Mouse (Mus musculus) liver, embryonic 16.5 days (tissue): ENCODE results near the gene B3galt4. TPM values are rescaled to one million over a fixed set of nuclear protein-coding genes. Genes with fewer than 3 reads are reported as not detected.
A peak's percentile ranks its signal among the peaks of the same experiment; 100 is the strongest.

Experiments
- ATAC-seq: fragments of 200-750 bp; cut with Nextera tagmentation; 2 replicates; pipeline ENCODE4 v1.8.0; 2017; ENCODE audit warnings: low read depth, mild to moderate bottlenecking, moderate number of reproducible peaks, moderate library complexity
- H3K27ac ChIP-seq: fragments of 300-500 bp; sonication (generic); 2 replicates; pipeline ENCODE4 v1.5.1; 2014; ENCODE audit warnings: mild to moderate bottlenecking, low read length
- H3K27me3 ChIP-seq: fragments of 300-500 bp; sonication (generic); 2 replicates; pipeline ENCODE4 v1.6.1; 2014; ENCODE audit warnings: low read depth, low read length, mixed read lengths; ENCODE audit not compliant: control insufficient read depth, insufficient read depth
- H3K36me3 ChIP-seq: fragments of 300-500 bp; sonication (generic); 2 replicates; pipeline ENCODE4 v1.6.1; 2014; ENCODE audit warnings: mild to moderate bottlenecking; ENCODE audit not compliant: control insufficient read depth, insufficient read depth
- H3K4me1 ChIP-seq: fragments of 300-500 bp; sonication (generic); 2 replicates; pipeline ENCODE4 v1.6.1; 2014; ENCODE audit warnings: low read depth, low read length, mixed read lengths; ENCODE audit not compliant: control insufficient read depth
- H3K4me2 ChIP-seq: fragments of 300-500 bp; sonication (generic); 2 replicates; pipeline ENCODE4 v1.6.1; 2014; ENCODE audit warnings: low read depth, low read length, mixed read lengths
- H3K4me3 ChIP-seq: fragments of 300-500 bp; sonication (generic); 2 replicates; pipeline ENCODE4 v1.5.1; 2014; ENCODE audit warnings: low read depth, mild to moderate bottlenecking, low read length
- H3K9ac ChIP-seq: fragments of 300-500 bp; sonication (generic); 2 replicates; pipeline ENCODE4 v1.6.1; 2014; ENCODE audit warnings: low read depth, low read length
- H3K9me3 ChIP-seq: fragments of 300-500 bp; sonication (generic); replicated peaks from 2 replicates; pipeline ENCODE4 v1.6.1; 2016; ENCODE audit warnings: low read length; ENCODE audit not compliant: control insufficient read depth
- WGBS: fragments of 180-500 bp; shearing (Covaris S2); extraction: QIAGEN DNeasy Blood & Tissue Kit; methylation state at CpG from one replicate; pipeline ENCODE4 v1.1.7; 2014; ENCODE audit not compliant: insufficient replicate concordance; 5-methylcytosine and 5-hydroxymethylcytosine counted together
- polyA plus RNA-seq: library from polyadenylated mRNA; unstranded; fragments of >200 nt; fragmentation: Nextera tagmentation; extraction: Ambion mirVana; gene quantifications from 2 replicates; pipeline ENCODE4 v1.2.1, GENCODE M21; 2015

Gene B3galt4
- polyA plus RNA-seq, 1 experiment from 2014 or later, result 2.3 TPM

DNA sequence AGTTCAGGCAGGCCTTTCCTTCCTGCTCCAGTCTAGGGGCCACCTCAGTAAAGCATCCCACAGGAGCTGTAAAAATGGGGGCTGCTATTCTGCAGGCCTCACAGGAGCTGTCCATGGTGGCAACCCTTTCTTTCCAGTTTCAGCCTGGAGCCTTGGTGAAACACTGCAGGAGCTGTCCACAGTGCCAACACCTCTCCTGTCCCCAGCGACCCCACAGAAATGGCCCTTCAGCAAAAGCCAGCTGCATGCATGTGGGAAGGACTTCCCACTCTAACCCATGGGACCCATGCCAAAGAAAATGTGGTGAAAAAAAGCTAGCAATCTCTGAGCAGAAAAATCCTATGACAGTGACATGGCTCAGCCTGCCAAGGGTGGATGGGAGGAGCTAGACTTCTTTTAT, 21.4 kb upstream of the B3galt4 start:
- Histone ChIP-seq H3K4me1 (no peaks in the 10 kb centered on the region; the same call in none of the 2 replicates), H3K27me3 (peaks cover 2% of the 10 kb centered on the region), H3K4me2 (no peak overlapping the region), H3K4me3 (no peak overlapping the region), H3K9ac (no peak overlapping the region), H3K36me3 (no peaks in the 10 kb centered on the region), H3K27ac (no peak overlapping the region), H3K9me3 (no peaks in the 10 kb centered on the region)
- no peak for ATAC-seq
- 0% methylated on average over 1 of the region's 1 CpGs for WGBS

DNA sequence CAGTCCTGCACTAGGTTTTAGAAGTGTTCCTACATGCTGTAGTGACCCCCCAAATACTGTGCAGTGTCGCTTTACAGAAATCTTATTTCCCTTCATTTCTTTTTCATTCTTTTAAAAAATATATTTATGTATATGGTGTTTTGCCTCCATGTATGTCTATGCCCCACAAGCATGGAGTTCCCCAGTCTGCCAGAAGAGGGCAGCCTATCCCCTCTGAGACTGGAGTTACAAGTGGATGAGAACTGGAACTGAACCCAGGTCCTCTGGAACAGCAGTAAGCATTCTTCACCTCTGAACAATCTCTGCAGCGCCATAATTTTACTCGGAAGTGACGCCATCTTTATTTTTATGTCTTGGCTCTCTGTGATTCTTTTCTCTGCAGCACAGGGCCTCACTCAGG, 18.1 kb upstream of the B3galt4 start:
- Histone ChIP-seq H3K9me3 (no peaks in the 10 kb centered on the region), H3K27ac (no peak overlapping the region), H3K9ac (no peak overlapping the region), H3K27me3 (no peaks in the 10 kb centered on the region), H3K4me2 (no peak overlapping the region), H3K4me3 (no peak overlapping the region), H3K4me1 (no peaks in the 10 kb centered on the region; the same call in 1 of the 2 replicates), H3K36me3 (peaks cover 4% of the 10 kb centered on the region; the same call in 1 of the 2 replicates)
- 69% methylated on average over 4 of the region's 4 CpGs for WGBS
- no peak for ATAC-seq

DNA sequence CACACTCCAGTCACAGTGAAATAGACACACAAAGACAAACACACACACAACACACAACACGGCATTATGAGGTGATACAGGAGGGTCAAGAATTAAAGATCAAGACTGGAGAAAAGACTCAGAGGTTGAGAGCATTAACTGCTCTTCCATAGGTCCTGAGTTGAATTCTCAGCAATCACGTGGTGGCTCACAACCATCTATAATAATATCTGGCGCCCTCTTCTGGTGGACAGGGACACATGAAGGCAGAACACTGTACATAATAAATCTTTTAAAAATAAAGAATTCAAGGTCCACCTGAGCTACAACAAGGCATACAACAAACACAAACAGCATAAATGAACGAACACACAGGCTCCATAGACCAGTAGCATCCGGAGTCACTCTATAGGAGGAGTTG, 17.6 kb upstream of the B3galt4 start:
- H3K27me3 ChIP-seq, result no peaks in the 10 kb centered on the region
- ATAC-seq, result peak; percentile 42; the same call in 1 of the 2 replicates
- no peak overlapping the region for H3K4me3 ChIP-seq
- peaks cover 6% of the 10 kb centered on the region; the same call in 1 of the 2 replicates for H3K36me3 ChIP-seq
- H3K9me3 ChIP-seq, result no peaks in the 10 kb centered on the region
- WGBS, result 29% methylated on average over 5 of the region's 5 CpGs
- H3K27ac ChIP-seq, result no peak overlapping the region
- no peak overlapping the region for H3K4me2 ChIP-seq
- H3K4me1 ChIP-seq, result no peaks in the 10 kb centered on the region; the same call in 1 of the 2 replicates
- no peak overlapping the region for H3K9ac ChIP-seq

DNA sequence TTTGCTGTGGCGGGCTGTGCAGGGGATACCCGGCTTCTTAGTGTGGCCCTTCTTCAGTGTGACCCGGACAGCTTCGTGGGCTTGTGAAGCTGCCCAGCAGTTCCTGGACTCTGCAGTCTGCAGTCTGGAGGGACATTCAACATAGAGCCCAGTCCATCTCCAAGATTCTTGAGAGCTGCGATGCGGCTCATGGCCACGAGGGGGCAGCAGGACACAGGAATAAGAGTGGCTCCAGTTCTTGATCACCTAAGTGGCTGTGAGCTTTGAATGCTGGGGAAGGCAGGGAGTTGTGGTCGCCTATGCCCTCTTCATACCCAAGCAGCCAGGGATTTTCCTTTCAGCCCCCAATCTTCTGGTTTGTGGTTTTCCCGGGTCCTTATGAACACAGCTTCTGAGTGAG, 17.2 kb upstream of the B3galt4 start:
- ATAC-seq, result peak; percentile 67
- Histone ChIP-seq H3K4me2 (no peak overlapping the region), H3K4me1 (no peaks in the 10 kb centered on the region; the same call in 1 of the 2 replicates), H3K27me3 (no peaks in the 10 kb centered on the region), H3K4me3 (no peak overlapping the region), H3K36me3 (peaks cover 7% of the 10 kb centered on the region; the same call in 1 of the 2 replicates), H3K9ac (no peak overlapping the region), H3K9me3 (no peaks in the 10 kb centered on the region), H3K27ac (no peak overlapping the region)
- under 1% methylated on average over 9 of the region's 9 CpGs for WGBS

DNA sequence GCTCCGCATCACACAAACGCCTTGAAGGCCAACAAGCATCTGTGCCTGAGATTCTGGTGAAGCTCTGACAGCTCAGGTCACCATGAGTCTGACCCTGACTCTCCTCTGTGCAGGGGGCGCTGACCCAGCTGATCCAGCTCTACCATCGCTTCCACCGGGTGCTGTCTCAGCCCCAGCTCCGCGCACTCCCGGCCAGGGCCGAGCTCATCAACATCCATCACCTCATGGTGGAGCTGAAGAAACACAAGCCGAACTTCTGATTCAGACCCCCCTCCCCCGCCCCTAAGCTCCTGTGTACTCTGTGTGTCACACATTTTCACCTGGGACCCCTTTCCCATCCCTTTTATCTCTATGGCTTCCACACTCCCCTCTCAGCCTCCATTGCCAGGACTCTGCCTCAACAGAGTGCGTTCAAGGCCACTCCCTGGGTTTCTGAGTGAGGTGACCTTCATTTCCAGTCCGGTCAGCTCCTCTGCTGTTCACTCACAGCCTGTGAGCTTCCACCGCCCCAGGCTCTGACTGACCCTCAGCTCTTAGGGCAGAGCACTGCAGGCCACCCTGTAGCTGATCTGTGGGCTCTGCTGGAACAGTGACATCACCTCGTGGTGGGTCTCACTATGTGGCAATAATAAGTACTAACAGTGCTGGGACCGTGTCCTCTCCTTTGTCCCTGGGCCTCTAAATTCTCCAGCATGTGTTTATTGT, 14.7 kb upstream of the B3galt4 start:
- WGBS, result 80% methylated on average over 16 of the region's 16 CpGs

DNA sequence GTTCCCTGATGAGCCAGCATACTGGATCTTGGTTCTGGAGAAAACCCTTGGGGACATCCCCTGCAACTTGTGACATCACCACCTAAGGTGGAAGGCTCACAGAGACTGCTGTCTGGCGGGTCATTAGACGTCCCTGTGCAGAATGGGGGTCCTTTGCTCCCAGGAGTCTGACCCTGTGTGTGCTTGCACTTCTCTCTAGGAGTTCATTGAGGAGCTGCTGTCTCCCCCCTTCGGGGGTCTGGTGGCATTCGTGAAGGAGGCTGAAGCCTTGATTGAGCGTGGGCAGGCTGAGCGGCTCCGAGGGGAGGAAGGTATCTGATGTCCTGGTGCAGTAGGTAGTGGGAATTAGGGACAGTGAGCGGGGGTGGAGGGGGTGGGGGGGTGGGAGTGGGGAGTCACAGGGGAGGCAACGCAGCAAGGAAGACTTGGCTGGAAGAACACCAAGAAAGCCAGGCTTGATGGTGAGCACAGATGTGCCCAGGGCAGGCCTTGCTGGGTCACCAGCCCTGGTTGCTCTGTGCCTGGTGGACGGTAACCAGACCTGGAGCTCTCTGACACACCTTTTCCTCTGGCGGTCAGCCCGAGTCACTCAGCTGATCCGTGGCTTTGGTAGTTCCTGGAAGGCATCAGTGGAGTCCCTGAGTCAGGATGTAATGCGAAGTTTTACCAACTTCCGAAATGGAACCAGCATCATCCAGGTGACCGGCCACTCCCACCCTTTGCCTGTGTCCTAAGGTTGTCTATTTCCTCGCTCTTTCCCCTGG, 14.0 kb upstream of the B3galt4 start:
- Histone ChIP-seq H3K4me1 (no peaks in the 10 kb centered on the region; the same call in 1 of the 2 replicates), H3K36me3 (peaks cover 10% of the 10 kb centered on the region; the same call in 1 of the 2 replicates)

More for the DNA sequence above, 14.7 kb upstream of the B3galt4 start:
- peaks cover 10% of the 10 kb centered on the region; the same call in 1 of the 2 replicates for H3K36me3 ChIP-seq
- H3K9ac ChIP-seq, result no peak overlapping the region
- H3K4me2 ChIP-seq, result no peak overlapping the region
- H3K27ac ChIP-seq, result no peak overlapping the region
- no peak overlapping the region for H3K4me3 ChIP-seq
- H3K27me3 ChIP-seq, result no peaks in the 10 kb centered on the region
- no peak for ATAC-seq
- H3K4me1 ChIP-seq, result no peaks in the 10 kb centered on the region; the same call in 1 of the 2 replicates
- no peaks in the 10 kb centered on the region for H3K9me3 ChIP-seq

DNA sequence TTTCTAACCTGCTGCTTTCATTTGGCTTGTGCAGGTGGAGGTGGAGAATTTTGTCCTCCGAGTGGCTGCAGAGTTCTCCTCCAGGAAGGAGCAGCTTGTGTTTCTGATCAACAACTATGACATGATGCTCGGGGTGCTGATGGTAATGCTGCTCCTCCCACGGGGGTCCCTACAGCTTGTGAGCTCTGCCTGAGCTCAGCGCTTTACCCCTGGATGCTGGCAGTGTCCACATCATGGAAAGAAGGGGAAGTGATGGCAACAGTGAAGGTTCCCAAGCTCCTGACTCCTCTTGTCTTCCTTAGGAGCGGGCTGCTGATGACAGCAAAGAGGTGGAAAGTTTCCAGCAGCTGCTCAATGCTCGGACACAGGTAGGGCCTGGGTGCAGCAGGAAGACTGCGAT, 11.6 kb upstream of the B3galt4 start:
- peaks cover 12% of the 10 kb centered on the region; the same call in 1 of the 2 replicates for H3K36me3 ChIP-seq
- 81% methylated on average over 7 of the region's 7 CpGs for WGBS

More for the DNA sequence above, 14.0 kb upstream of the B3galt4 start:
- no peak overlapping the region for H3K9ac ChIP-seq
- no peak overlapping the region for H3K4me3 ChIP-seq
- H3K27me3 ChIP-seq, result no peaks in the 10 kb centered on the region
- 84% methylated on average over 17 of the region's 17 CpGs for WGBS
- no peak overlapping the region for H3K4me2 ChIP-seq
- no peak overlapping the region for H3K27ac ChIP-seq
- no peak for ATAC-seq
- H3K9me3 ChIP-seq, result no peaks in the 10 kb centered on the region

DNA sequence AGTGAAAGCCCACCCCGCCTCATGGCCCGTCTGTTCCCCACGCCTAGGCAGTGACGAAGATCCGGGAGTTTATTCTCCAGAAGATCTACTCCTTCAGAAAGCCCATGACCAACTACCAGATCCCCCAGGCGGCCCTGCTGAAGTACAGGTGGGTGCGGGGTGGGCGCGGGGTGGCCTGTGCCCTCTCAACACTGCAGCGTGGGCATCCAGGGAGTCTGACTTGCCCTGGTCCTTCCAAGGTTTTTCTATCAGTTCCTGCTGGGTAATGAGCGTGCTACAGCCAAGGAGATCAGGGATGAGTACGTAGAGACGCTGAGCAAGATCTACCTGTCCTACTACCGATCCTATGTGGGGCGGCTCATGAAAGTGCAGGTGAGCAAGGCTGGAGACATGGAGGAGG, 8.7 kb upstream of the B3galt4 start:
- Histone ChIP-seq H3K36me3 (peaks cover 8% of the 10 kb centered on the region; the same call in 1 of the 2 replicates), H3K4me3 (no peak overlapping the region), H3K4me2 (no peak overlapping the region), H3K4me1 (peaks cover 5% of the 10 kb centered on the region), H3K27ac (no peak overlapping the region), H3K9me3 (no peaks in the 10 kb centered on the region), H3K27me3 (no peaks in the 10 kb centered on the region), H3K9ac (no peak overlapping the region)
- WGBS, result 85% methylated on average over 15 of the region's 15 CpGs
- no peak for ATAC-seq

More for the DNA sequence above, 11.6 kb upstream of the B3galt4 start:
- Histone ChIP-seq H3K9me3 (no peaks in the 10 kb centered on the region), H3K4me3 (no peak overlapping the region), H3K4me2 (no peak overlapping the region), H3K4me1 (no peaks in the 10 kb centered on the region), H3K27me3 (no peaks in the 10 kb centered on the region), H3K9ac (no peak overlapping the region), H3K27ac (no peak overlapping the region)
- no peak for ATAC-seq

DNA sequence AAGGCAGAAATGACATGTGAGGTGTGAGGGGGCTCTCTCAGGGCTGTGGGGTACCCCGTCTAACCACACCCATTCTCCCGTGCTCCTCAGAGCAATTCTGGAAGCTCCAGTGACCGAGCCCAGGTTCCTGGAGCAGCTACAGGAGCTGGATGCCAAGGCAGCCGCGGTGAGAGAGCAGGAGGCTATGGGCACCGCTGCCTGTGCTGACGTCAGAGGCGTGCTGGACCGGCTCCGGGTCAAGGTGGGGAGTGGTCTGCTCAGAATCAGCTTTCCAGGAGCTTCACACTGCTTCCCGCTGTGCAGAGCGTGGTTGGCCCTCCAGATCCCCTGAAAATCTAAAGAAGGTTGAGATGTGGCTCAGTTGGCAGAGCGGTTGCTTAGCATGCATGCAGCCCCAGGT, 7.8 kb upstream of the B3galt4 start:
- Histone ChIP-seq H3K27ac (no peak overlapping the region), H3K9ac (no peak overlapping the region), H3K4me2 (no peak overlapping the region), H3K4me3 (no peak overlapping the region), H3K9me3 (no peaks in the 10 kb centered on the region), H3K4me1 (peaks cover 12% of the 10 kb centered on the region), H3K36me3 (peaks cover 8% of the 10 kb centered on the region; the same call in 1 of the 2 replicates), H3K27me3 (no peaks in the 10 kb centered on the region)
- ATAC-seq, result no peak
- 86% methylated on average over 13 of the region's 13 CpGs for WGBS
